Mouse (Mus musculus) macrophage (primary cell): ENCODE results near the gene Msh4. TPM values are rescaled to one million over a fixed set of nuclear protein-coding genes. Genes with fewer than 3 reads are reported as not detected.

Experiments
- H3K27ac ChIP-seq: fragments of 350-480 bp; formaldehyde crosslinking; 2 replicates; pipeline ENCODE4 v1.9.0; 2021
- H3K36me3 ChIP-seq: fragments of 350-480 bp; formaldehyde crosslinking; 2 replicates; pipeline ENCODE4 v1.9.0; 2021; ENCODE audit errors: inconsistent target
- H3K4me3 ChIP-seq: fragments of 350-480 bp; formaldehyde crosslinking; 2 replicates; pipeline ENCODE4 v1.9.0; 2021; ENCODE audit errors: inconsistent target
- H3K79me2 ChIP-seq: fragments of 350-480 bp; formaldehyde crosslinking; 2 replicates; pipeline ENCODE4 v1.9.0; 2021; ENCODE audit errors: inconsistent target
- WGBS: methylation state at CpG from one replicate; pipeline ENCODE4 v1.1.7; 2026; ENCODE audit warnings: inconsistent platforms; ENCODE audit not compliant: missing documents; 5-methylcytosine and 5-hydroxymethylcytosine counted together
- polyA plus RNA-seq: library from polyadenylated mRNA; stranded (reverse); fragments of 250-400 nt; gene quantifications from 3 replicates; pipeline ENCODE4 v1.2.4, GENCODE M21; 2018; ENCODE audit warnings: inconsistent platforms

Msh4 gene
- polyA plus RNA-seq, 1 experiment from 2014 or later, result not detected

DNA sequence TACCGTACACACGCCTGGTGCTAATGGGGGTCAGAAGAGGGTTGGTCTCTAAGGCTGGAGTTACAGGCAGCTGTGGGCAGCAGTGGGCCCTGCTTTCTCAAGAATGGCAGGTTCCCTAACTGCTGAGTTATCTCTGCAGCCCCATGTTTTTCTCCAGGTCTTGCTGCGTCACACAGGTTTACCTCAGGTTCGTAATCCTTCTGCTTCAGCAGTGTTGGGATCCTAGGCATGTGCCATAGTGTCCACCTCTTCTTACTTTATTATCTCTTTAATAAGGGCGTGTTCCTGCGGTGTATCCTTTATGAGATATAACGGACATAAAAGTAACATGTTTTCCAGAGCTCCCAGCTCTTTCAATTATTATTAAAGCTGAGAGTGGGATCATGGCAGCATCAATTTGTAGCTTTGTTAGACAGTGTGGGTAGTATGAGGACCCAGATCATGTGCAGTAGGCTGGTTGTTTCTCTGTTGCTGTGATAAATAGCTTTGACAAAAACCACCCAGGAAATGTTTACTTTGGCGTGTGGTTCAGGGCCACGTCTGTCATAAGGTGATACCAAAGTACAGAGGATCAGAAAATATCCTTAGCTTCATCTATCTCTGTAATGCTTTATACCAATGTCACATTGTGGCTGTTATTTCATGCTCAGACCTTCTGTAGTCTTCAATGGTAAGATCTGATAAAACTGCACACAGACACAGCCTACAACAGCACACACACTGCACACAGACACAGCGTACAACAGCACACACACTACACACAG, 15.4 kb upstream of the Msh4 start:
- 89% methylated on average over 10 of the region's 10 CpGs for WGBS
- Histone ChIP-seq H3K27ac (no peak overlapping the region), H3K36me3 (peaks cover 30% of the 10 kb centered on the region)

DNA sequence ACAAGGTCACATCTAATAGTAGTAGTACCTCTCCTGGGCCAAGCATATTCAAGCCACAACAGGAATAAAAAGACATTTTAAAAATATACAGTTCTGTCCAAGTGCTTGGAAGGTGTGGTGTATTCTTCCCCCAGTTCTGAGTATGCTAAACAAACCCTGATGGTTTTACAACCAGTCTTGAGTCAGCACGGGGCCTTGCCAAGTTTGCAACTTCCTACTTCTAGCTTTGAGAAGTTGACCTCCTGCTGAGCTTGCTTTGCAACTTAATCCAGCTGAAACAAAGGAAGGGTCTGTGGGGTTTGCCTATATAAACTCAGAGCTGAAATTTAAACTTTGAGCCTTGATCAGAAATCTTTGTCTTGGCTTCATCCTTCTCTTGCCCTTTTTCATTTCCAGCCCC, 11.3 kb upstream of the Msh4 start:
- peaks cover 5% of the 10 kb centered on the region for H3K79me2 ChIP-seq
- H3K36me3 ChIP-seq, result peaks cover 3% of the 10 kb centered on the region; the same call in 1 of the 2 replicates
- H3K27ac ChIP-seq, result no peak overlapping the region
- 0% methylated on average over 1 of the region's 1 CpGs for WGBS
- no peak overlapping the region for H3K4me3 ChIP-seq

More for the DNA sequence above, 15.4 kb upstream of the Msh4 start:
- no peaks in the 10 kb centered on the region for H3K79me2 ChIP-seq
- no peak overlapping the region for H3K4me3 ChIP-seq

DNA sequence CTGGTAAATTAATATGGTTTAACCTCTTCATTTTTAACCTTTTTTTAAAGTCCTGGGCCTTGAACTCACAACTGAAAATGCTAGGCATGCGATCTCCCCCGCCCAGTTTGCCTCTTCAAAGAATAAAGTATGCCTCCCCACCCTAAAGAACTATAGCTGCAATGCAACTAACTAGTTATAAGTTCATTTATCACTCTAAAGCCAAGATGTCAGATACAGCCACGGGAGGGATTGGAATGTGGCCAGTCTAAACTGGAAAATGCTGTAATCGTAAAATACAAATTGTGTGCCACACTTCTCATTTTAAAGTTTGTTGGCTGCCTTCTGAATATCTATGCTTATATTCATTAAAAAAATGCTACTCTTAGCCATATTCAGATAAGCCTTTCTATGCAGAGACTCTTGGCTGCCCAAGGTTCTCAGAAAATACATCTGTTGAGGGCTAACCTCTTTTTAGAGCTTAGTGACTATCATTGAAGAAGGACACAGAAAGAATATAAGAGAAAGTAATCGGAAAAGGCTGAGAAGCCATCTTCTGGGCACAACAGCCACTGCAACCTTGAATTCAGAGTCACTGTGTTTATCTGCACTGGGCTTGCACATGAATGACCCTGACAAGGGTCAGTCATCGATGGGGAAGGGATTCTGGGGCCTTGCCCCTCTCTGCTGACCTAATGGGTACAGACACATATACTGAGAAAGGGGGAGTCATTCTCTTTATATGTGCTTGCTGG, 7.7 kb upstream of the Msh4 start:
- peak overlapping the region; percentile 76 for H3K27ac ChIP-seq
- H3K79me2 ChIP-seq, result peaks cover 40% of the 10 kb centered on the region
- WGBS, result 43% methylated on average over 6 of the region's 6 CpGs
- H3K4me3 ChIP-seq, result peak overlapping the region; percentile 36
- peaks cover 24% of the 10 kb centered on the region for H3K36me3 ChIP-seq

DNA sequence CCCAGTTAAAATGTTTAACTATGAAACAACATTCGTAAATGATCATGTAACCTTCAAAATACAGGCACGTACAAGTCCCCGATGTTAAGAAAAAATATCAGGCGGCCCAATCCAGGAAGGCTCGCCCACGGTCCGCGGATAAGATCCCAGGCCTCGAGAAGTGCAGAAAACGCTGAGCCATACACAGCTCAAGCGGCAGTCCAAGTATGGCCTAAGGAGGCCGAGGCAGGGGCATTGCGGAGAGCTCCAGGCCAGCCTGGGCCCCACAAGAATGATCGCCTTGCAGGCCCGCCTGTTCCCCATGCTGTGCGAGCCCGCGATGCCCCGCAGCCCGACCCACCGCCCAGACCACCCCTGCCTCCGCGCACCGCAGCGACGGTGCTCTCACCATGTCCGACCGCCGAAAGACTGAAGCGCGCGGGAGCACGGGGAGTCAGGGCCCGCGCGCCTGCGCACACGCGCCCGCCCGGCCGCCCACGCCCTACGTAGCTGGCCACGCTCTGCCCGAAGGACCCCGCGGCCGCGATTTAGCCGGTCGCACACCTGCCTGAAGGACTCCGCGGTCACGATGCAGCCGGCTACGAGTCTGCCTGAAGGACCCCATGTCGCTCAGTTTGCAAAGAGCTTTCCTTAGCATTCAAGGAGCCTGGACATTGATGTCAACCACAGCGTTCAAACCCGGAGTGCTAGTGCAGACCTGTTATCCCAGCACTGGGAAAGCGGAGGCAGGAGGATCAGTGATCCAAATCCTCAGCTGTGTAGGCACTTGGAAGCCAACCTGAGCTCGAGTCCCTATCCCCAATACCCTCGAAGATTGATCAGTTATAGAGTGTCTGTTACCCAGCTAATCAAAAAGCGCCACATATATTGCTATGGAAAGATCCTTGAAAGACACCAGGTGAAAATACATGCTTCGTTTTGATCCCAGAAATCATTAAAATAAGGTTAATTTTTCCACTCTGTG, 6.9 kb upstream of the Msh4 start, which contains the start of gene Rabggtb:
TSS of gene Rabggtb (minus strand) at position 464 of the 964 bp plus-strand sequence.
- peaks cover 48% of the 10 kb centered on the region for H3K79me2 ChIP-seq
- H3K27ac ChIP-seq, result peak within 1 kb of the TSS; percentile 76
- WGBS, result 1% methylated on average over 65 of the region's 65 CpGs
- peaks cover 32% of the 10 kb centered on the region for H3K36me3 ChIP-seq
- peak within 1 kb of the TSS; percentile 85 for H3K4me3 ChIP-seq

DNA sequence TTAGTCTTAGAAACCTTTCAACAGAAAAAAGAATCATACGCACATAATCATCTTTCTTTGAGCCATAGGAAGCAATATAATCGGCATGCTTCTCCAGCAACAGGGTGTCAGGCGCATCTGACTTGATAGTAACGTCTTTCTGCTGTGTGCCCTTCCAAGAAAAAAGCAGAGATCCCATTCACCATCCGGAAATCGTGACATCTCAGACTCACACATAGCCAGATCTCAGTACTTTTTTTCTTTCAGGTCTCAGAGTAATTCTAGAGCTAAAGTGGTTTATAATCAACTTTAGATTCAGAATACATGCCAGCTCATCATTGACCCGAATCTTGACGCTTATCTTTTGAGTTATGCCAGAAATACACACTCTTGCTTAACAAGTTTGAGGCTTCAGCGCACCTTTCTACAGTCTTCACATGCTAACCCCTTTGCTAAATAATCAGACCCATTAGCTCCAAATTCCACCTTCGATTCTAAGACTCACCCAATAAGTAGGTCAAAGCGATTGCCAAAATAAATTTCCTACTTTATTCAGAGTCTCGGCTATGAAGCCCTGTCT, 6.0 kb upstream of the Msh4 start:
- 10% methylated on average over 12 of the region's 12 CpGs for WGBS
- H3K36me3 ChIP-seq, result peaks cover 41% of the 10 kb centered on the region

DNA sequence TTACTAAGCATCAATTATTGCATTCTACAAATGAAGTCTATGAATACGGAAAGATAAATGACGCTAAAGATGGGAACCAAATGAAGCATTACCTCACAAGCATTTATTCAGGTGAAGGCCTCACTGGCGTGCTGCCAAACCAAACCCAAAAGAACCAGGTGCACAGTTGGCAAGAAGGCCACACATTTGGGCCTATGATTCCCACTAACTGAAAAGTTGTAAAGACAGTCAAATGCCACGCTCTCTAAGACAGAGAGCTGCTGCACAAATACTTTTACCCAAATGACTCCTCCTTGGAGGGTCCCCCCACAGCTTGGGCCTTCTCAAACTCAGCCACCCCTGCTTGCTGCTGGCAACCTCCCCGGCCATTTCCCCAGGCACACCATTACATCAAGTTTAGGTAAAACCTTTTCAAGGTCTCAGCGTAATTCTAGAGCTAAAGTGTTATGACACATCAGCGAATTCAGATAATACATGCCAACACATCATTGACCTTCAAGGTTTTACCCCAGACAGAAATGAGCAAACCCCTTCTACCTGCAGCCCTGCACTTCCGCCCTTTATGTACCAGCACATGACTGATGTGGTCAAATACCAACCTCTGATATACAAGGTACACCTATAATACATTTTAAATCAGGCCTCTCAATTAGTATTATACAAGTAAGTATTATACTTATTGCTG, 5.4 kb upstream of the Msh4 start:
- H3K27ac ChIP-seq, result peak overlapping the region; percentile 72; the same call in 1 of the 2 replicates
- 72% methylated on average over 8 of the region's 8 CpGs for WGBS
- peaks cover 53% of the 10 kb centered on the region for H3K79me2 ChIP-seq
- H3K36me3 ChIP-seq, result peaks cover 47% of the 10 kb centered on the region
- peak overlapping the region; percentile 85 for H3K4me3 ChIP-seq

More for the DNA sequence above, 6.0 kb upstream of the Msh4 start:
- Histone ChIP-seq H3K27ac (peak overlapping the region; percentile 72), H3K4me3 (peak overlapping the region; percentile 85), H3K79me2 (peaks cover 53% of the 10 kb centered on the region)

DNA sequence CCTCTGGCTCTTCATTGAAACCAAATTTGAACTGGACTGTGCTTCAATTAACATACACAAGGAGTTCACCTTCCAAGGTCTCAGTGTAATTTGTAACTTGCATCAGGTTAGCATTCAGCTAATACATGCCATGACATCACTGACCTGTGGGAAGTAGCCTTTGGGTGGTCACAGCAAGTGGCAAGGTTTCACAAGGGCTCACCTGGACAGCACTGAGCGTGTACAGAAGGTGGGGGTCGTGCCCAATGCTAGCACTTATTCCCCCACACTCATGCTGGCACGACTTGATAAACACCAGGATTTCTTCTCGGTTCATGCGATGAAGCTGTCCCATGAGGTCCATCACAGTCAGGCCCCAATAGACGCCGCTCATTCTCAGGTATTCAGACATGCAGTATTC, 4.6 kb upstream of the Msh4 start:
- Histone ChIP-seq H3K27ac (no peak overlapping the region), H3K79me2 (peaks cover 53% of the 10 kb centered on the region), H3K4me3 (no peak overlapping the region), H3K36me3 (peaks cover 54% of the 10 kb centered on the region)
- 88% methylated on average over 7 of the region's 7 CpGs for WGBS

DNA sequence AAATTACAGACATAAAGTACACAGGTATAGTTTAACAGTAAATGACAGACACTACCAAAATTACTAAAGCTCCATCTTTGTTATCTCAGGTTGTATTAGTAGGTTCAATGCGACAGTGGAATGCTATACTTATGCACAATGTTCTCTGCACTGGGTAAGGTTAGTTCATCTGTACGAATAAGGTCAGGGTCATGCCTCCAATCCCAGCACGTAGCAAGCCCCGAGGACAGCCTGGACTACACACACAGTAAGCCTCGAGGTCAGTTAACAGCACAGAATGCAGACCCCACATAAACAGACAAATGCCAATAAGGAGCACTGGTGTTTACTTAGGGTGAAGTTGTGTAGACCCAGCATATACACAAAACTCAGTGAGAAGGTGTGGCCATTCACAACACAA, 3.0 kb upstream of the Msh4 start:
- no peak overlapping the region for H3K27ac ChIP-seq
- peaks cover 53% of the 10 kb centered on the region for H3K79me2 ChIP-seq
- WGBS, result 92% methylated on average over 5 of the region's 5 CpGs
- H3K36me3 ChIP-seq, result peaks cover 60% of the 10 kb centered on the region
- no peak overlapping the region for H3K4me3 ChIP-seq

DNA sequence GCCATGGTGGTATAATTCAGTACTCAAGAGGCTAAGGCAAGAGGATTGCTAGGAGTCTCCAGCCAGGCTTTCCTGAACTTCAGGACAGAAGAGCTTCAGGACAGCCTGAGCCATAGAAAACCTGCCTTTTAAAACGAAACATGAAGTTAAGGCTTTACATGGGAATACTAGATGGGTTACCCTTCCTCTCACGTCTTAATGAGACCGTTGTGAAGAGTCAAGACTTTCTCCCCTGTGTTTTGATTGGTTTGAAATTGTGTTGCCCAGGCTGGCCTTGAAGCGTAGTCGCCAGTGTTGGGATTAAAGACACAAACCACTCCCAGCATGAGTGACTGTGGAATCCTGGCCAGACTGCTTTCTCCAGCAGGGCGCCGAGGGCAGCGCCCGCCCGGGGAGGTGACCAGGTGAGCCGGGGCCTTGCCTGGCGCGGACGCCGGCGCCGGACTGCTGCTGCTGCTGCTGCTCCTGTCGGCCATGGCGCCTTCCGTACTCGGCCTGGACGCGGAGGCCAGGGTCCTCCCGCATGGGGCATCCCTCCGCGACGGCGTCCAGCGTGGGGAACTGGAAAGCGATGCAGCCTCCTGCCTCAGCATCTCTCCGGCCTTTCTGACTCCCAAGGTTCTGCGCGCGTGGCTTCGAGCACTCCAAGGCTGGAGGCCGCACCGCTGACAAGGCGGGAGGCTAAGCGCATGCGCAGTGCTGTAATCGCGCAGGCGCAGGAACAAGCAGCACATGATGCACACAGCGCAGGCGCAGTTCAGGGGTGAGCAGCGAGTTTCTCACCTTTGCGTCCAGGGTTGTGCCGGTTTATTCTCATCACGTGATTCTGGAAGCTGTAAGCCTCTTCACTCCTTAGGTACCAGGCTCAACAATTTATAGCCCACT, 445 bp downstream of the Msh4 start:
- peaks cover 54% of the 10 kb centered on the region for H3K36me3 ChIP-seq
- WGBS, result 95% methylated on average over 33 of the region's 49 CpGs
- H3K27ac ChIP-seq, result no peak overlapping the region
- no peak overlapping the region for H3K4me3 ChIP-seq
- H3K79me2 ChIP-seq, result peaks cover 31% of the 10 kb centered on the region

DNA sequence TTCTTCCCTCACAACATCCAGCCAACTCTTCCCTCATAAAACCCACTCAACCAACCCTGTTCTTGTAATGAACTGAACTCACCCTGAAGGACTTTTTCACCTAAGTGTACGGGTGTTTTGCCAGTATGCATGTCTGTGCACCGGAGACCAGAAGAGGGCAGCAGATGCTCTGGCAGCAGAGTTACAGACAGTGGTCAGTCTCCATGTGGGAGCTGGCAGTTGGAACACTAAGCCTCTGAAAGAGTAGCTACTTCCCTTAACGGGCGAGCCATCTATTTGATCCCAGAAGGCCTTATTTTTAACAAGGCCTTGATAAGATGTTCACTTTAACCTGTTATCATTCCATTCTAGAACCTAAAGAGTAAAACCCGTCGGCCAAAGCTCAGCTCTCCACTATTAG, 1.4 kb downstream of the Msh4 start:
- peaks cover 45% of the 10 kb centered on the region for H3K36me3 ChIP-seq
- 74% methylated on average over 6 of the region's 6 CpGs for WGBS

DNA sequence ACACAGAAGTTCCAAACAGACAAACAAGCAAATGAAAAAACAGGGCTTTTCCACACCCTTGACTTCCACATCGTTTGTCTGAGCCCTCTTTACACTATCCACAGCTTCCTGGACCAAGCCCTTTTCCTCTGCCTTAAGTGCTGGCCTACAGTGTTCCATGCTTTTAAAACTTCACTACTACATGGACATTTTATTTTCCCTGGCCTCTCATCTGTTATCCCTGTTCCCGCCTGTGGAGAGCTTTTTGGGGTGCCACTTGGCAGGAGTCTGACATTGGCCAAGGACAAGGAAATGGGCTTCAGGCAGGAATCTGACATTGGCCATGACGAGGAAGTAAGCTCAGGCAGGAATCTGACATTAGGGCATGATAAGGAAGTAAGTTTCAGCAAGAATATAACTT, 3.3 kb downstream of the Msh4 start:
- 52% methylated on average over 3 of the region's 3 CpGs for WGBS
- Histone ChIP-seq H3K79me2 (0 out of 2 replicates have a peak, but pooled peaks cover 2% of the 10 kb centered on the region), H3K36me3 (peaks cover 25% of the 10 kb centered on the region), H3K27ac (no peak overlapping the region), H3K4me3 (no peak overlapping the region)

More for the DNA sequence above, 1.4 kb downstream of the Msh4 start:
- Histone ChIP-seq H3K79me2 (peaks cover 22% of the 10 kb centered on the region), H3K4me3 (no peak overlapping the region), H3K27ac (no peak overlapping the region)

DNA sequence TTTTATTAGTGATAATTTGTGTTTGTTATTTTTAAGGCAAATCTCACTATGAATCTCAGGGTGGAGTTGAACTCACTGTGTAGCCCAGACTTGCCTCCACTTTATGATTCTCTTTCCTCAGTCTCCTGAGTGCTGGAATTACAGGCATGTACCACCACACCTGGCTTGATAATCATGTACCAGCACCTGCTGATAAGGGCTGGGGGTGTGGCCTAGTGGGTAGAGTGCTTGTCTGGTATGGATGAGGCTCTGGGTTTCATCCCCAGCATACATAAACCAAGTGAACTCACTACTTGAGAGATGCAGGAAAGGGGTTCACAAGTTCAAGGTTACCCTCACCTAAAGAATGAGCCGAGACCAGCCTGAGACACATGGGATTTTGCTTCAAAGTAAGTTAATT, 4.0 kb downstream of the Msh4 start:
- WGBS, result 100% methylated on average over 1 of the region's 1 CpGs
- H3K4me3 ChIP-seq, result no peak overlapping the region
- no peaks in the 10 kb centered on the region for H3K79me2 ChIP-seq
- H3K27ac ChIP-seq, result no peak overlapping the region
- H3K36me3 ChIP-seq, result peaks cover 18% of the 10 kb centered on the region

DNA sequence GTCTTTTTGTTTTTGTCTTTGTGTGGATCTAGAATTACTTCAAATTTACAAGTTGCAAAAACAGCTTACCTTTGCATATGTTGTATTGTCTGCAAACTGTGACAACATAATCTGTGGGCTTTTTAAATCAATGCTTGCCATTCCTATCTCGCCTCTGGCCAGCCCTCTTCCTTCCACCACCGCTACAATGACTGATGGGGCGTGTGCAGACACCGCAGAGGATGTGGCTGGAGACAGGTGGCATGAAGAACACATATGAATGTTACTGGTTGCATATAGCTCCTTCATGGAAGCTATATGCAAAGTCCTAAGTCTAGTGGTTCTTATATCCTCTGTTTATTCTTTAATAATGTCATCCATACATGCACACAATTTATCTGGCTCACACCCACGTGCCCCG, 8.7 kb downstream of the Msh4 start:
- no peaks in the 10 kb centered on the region for H3K79me2 ChIP-seq
- H3K27ac ChIP-seq, result no peak overlapping the region
- H3K4me3 ChIP-seq, result no peak overlapping the region
- 20% methylated on average over 4 of the region's 6 CpGs for WGBS
- no peaks in the 10 kb centered on the region for H3K36me3 ChIP-seq
